In genomic region chr3:69064005-69064404, GRCm38 (mm10) we compare ENCODE assay signal across 8 mouse cellular contexts. TPM values are rescaled to one million over a fixed set of nuclear protein-coding genes. Genes with fewer than 3 reads are reported as not detected.
DNase-seq lines count a peak whose midpoint lies in the region; ATAC-seq and TF ChIP-seq lines count a peak whose summit lies in the region.
"Had no signal": no experiment of that assay in that cellular context is flagged by ENCODE, and none has a peak within 500 bp of the region (broad histone marks: within the 10 kb centered on the region; RNA-seq: fewer than 3 reads in every experiment).

No protein-coding gene starts in this region.

- no peaks in the 10 kb centered on the region for H3K9me3 ChIP-seq in intestine, postnatal 0 days (ENCODE audit: control insufficient read depth)
- H3K9me3 ChIP-seq in intestine, embryonic 15.5 days: no peaks in the 10 kb centered on the region
- H3K9me3 ChIP-seq: limb, embryonic 13.5 days had no signal

- ATAC-seq in intestine, postnatal 0 days: no peak
- no peak for ATAC-seq in intestine, embryonic 15.5 days

- DNase-seq in 3T3-L1 (ENCODE audit: low read depth, low spot score): peak; percentile 73
- DNase-seq in CD4-positive, CD25-positive, alpha-beta regulatory T cell, adult 2 months (ENCODE audit: low read depth, low spot score): peak; percentile 64
- peak; percentile 9 for DNase-seq in fibroblast of lung, adult 2 months (ENCODE audit: low read depth)
- DNase-seq in urinary bladder, postnatal 10 days (ENCODE audit: low spot score): no peak
- DNase-seq in heart, postnatal 36 days: no peak

- H3K4me2 ChIP-seq in intestine, postnatal 0 days (replicated peaks; ENCODE audit: low read depth): no peak overlapping the region
- no peak overlapping the region for H3K4me2 ChIP-seq in intestine, embryonic 15.5 days (replicated peaks)
- H3K4me2 ChIP-seq: limb, embryonic 13.5 days had no signal

- no peak overlapping the region for H3K27ac ChIP-seq in intestine, postnatal 0 days (ENCODE audit: low read depth, low read length)
- no peak overlapping the region for H3K27ac ChIP-seq in intestine, embryonic 15.5 days
- H3K27ac ChIP-seq: limb, embryonic 13.5 days had no signal

- H3K4me1 ChIP-seq in intestine, postnatal 0 days (replicated peaks; ENCODE audit: control insufficient read depth, insufficient read depth, low read length): no peaks in the 10 kb centered on the region
- H3K4me1 ChIP-seq in intestine, embryonic 15.5 days (replicated peaks): no peaks in the 10 kb centered on the region
- H3K4me1 ChIP-seq: limb, embryonic 13.5 days had no signal

- H3K27me3 ChIP-seq in intestine, postnatal 0 days (replicated peaks; ENCODE audit: control insufficient read depth, insufficient read depth, low read length): no peaks in the 10 kb centered on the region
- no peaks in the 10 kb centered on the region for H3K27me3 ChIP-seq in intestine, embryonic 15.5 days (replicated peaks)
- H3K27me3 ChIP-seq: limb, embryonic 13.5 days had no signal

- WGBS in intestine, postnatal 0 days: 51% methylated on average over 1 of the region's 1 CpGs
- whole genome bisulfite sequencing in intestine, embryonic 15.5 days: 29% methylated on average over 1 of the region's 1 CpGs

- no peak overlapping the region for H3K4me3 ChIP-seq in intestine, postnatal 0 days (ENCODE audit: low read depth, low read length)
- no peak overlapping the region for H3K4me3 ChIP-seq in intestine, embryonic 15.5 days (replicated peaks)
- H3K4me3 ChIP-seq: limb, embryonic 13.5 days had no signal

- intact Hi-C loops in heart, postnatal 36 days (cut with DNase I): loop anchor here (2.0 kb wide), 1 partner anchor 355 kb away; no protein-coding TSS in a partner anchor

- no peaks in the 10 kb centered on the region for H3K36me3 ChIP-seq in intestine, postnatal 0 days (ENCODE audit: control insufficient read depth, insufficient read depth)
- no peaks in the 10 kb centered on the region for H3K36me3 ChIP-seq in intestine, embryonic 15.5 days

- no peak overlapping the region for H3K9ac ChIP-seq in intestine, postnatal 0 days (ENCODE audit: low read depth, low read length)
- H3K9ac ChIP-seq in intestine, embryonic 15.5 days: no peak overlapping the region
- H3K9ac ChIP-seq: limb, embryonic 13.5 days had no signal

- TF ChIP-seq CTCF in intestine, postnatal 0 days (IDR thresholded peaks at IDR 0.05; ENCODE audit: low read depth): peak; percentile 70

RNA-seq across cellular contexts. Expression of gene Trim59, which starts 19.4 kb away (rescaled TPM):
- polyA plus RNA-seq in intestine, postnatal 0 days (2015; fragmentation: Nextera tagmentation; extraction: Ambion mirVana): 16.4 and 18.0 TPM in 2 replicates
- polyA plus RNA-seq in intestine, embryonic 15.5 days (2015; fragmentation: Nextera tagmentation; extraction: Ambion mirVana): 70.7 and 86.9 TPM in 2 replicates
- 1 to 10 TPM; 2.4 to 2.7 TPM for total RNA-seq in heart, postnatal 36 days (2021)

RNA-seq across cellular contexts. Expression of gene Smc4, which starts 59.5 kb away (rescaled TPM):
- 53.3 and 56.6 TPM in 2 replicates for polyA plus RNA-seq in intestine, postnatal 0 days (2015; fragmentation: Nextera tagmentation; extraction: Ambion mirVana)
- 131 and 157 TPM in 2 replicates for polyA plus RNA-seq in intestine, embryonic 15.5 days (2015; fragmentation: Nextera tagmentation; extraction: Ambion mirVana)
- total RNA-seq in heart, postnatal 36 days (2021): 10 to 100 TPM; 14.4 to 18.8 TPM

RNA-seq across cellular contexts. Expression of gene Ift80, which starts 59.6 kb away (rescaled TPM):
- 1.8 and 1.9 TPM in 2 replicates for polyA plus RNA-seq in intestine, postnatal 0 days (2015; fragmentation: Nextera tagmentation; extraction: Ambion mirVana)
- polyA plus RNA-seq in intestine, embryonic 15.5 days (2015; fragmentation: Nextera tagmentation; extraction: Ambion mirVana): 8.4 and 9.7 TPM in 2 replicates
- total RNA-seq in heart, postnatal 36 days (2021): 1 to 10 TPM; 4.8 to 6.0 TPM

Comparison
In these comparisons a context has a peak if more than half of its experiments do, and no peak if none do; other contexts are left out.
1. DNase-seq: peak in 3T3-L1 (single experiment), CD4-positive, CD25-positive, alpha-beta regulatory T cell, adult 2 months (single experiment) and fibroblast of lung, adult 2 months (single experiment); none in urinary bladder, postnatal 10 days (single experiment) and heart, postnatal 36 days (0 of 2).